Mouse (Mus musculus) forebrain, embryonic 16.5 days (tissue): Measurements from ENCODE around the gene 4930402H24Rik. TPM values are rescaled to one million over a fixed set of nuclear protein-coding genes. Genes with fewer than 3 reads are reported as not detected.
A peak's percentile ranks its signal among the peaks of the same experiment; 100 is the strongest.

Experiments used
- ATAC-seq: fragments of 200-750 bp; cut with Nextera tagmentation; 2 replicates; pipeline ENCODE4 v1.8.0; 2017; ENCODE audit warnings: mild to moderate bottlenecking, moderate library complexity
- H3K27ac ChIP-seq: fragments of 300-500 bp; sonication (generic); 2 replicates; pipeline ENCODE4 v1.5.1; 2014; ENCODE audit warnings: low read length, control low read depth
- H3K27me3 ChIP-seq: fragments of 300-500 bp; sonication (generic); replicated peaks from 2 replicates; pipeline ENCODE4 v1.6.1; 2014; ENCODE audit warnings: low read length; ENCODE audit not compliant: control insufficient read depth, insufficient read depth
- H3K36me3 ChIP-seq: fragments of 300-500 bp; sonication (generic); 2 replicates; pipeline ENCODE4 v1.6.1; 2014; ENCODE audit not compliant: control insufficient read depth, insufficient read depth
- H3K4me1 ChIP-seq: fragments of 300-500 bp; sonication (generic); replicated peaks from 2 replicates; pipeline ENCODE4 v1.6.1; 2014; ENCODE audit warnings: low read length; ENCODE audit not compliant: control insufficient read depth, insufficient read depth
- H3K4me2 ChIP-seq: fragments of 300-500 bp; sonication (generic); 2 replicates; pipeline ENCODE4 v1.6.1; 2014; ENCODE audit warnings: mild to moderate bottlenecking, low read length, control low read depth
- H3K4me3 ChIP-seq: fragments of 300-500 bp; sonication (generic); replicated peaks from 2 replicates; pipeline ENCODE4 v1.5.1; 2014; ENCODE audit warnings: mild to moderate bottlenecking, low read length, control low read depth
- H3K9ac ChIP-seq: fragments of 300-500 bp; sonication (generic); replicated peaks from 2 replicates; pipeline ENCODE4 v1.6.1; 2014; ENCODE audit warnings: low read depth, low read length, control low read depth
- H3K9me3 ChIP-seq: fragments of 300-500 bp; sonication (generic); 2 replicates; pipeline ENCODE4 v1.6.1; 2016; ENCODE audit warnings: low read length; ENCODE audit not compliant: control insufficient read depth
- WGBS: fragments of 180-500 bp; shearing (Covaris S2); extraction: QIAGEN DNeasy Blood & Tissue Kit; methylation state at CpG from one replicate; pipeline ENCODE4 v1.1.7; 2014; 5-methylcytosine and 5-hydroxymethylcytosine counted together
- polyA plus RNA-seq: library from polyadenylated mRNA; unstranded; fragments of >200 nt; fragmentation: Nextera tagmentation; extraction: Ambion mirVana; gene quantifications from 2 replicates; pipeline ENCODE4 v1.2.1, GENCODE M21; 2015

The 4930402H24Rik gene
- polyA plus RNA-seq, 1 experiment from 2014 or later, result 109 TPM

DNA sequence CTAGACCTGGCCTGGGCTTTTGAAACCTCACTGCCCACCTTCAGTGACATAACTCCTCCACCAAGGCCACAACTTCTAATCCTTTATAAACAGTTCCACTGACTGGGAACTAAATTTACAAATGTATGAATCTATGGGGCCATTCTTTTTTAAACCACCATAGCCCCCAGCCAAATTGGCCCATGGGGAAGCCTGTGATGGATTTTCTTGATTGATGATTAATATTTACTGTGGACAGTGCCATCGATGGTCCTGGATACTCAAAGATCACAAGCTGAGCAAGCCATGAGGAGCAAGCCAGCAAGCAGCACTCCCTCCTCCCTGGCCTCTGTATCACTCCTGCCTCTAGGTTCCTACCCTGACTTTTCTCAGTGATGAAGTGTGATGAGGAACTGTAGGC lies 11.5 kb upstream of the 4930402H24Rik start:
- Histone ChIP-seq H3K4me2 (no peak overlapping the region), H3K4me3 (no peak overlapping the region), H3K9ac (no peak overlapping the region), H3K9me3 (no peaks in the 10 kb centered on the region), H3K4me1 (peaks cover 4% of the 10 kb centered on the region; the same call in 1 of the 2 replicates), H3K36me3 (no peaks in the 10 kb centered on the region), H3K27me3 (no peaks in the 10 kb centered on the region), H3K27ac (no peak overlapping the region)
- ATAC-seq, result no peak
- 86% methylated on average over 1 of the region's 1 CpGs for WGBS

DNA sequence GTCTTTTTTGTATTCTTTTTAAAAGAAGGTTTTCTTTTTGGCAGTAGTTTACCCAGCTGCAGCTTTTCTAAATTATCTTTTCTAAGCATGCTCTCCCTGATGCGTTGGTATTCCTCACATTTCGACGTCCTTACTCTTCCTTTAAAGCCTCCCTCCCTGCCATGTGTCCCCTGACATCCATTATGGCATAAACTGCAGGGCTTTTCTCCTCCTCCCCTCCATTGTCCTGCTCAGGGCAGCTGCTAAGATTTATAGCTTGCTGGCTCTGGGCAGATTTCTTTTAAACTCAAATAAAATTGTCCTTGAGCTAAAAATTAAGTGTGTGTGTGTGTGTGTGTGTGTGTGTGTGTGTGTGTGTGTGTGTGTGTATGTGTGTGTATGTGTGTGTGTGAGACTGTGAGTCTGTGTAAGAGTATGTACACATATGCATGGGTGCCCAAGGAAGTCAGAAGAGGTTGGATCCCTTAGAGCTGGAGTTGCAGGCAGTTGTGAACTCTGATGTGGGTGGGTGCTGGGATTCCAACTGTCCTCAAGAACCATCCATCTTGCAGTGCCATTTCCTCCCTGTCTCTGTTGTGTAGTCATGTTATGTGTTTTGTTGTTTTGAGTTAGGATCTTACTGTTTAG lies 10.4 kb upstream of the 4930402H24Rik start:
- H3K4me3 ChIP-seq, result no peak overlapping the region
- no peaks in the 10 kb centered on the region for H3K9me3 ChIP-seq
- H3K27ac ChIP-seq, result no peak overlapping the region
- no peaks in the 10 kb centered on the region for H3K27me3 ChIP-seq
- no peak for ATAC-seq
- H3K4me1 ChIP-seq, result peaks cover 4% of the 10 kb centered on the region; the same call in 1 of the 2 replicates
- 43% methylated on average over 3 of the region's 3 CpGs for whole genome bisulfite sequencing
- H3K36me3 ChIP-seq, result no peaks in the 10 kb centered on the region
- no peak overlapping the region for H3K9ac ChIP-seq
- no peak overlapping the region for H3K4me2 ChIP-seq

DNA sequence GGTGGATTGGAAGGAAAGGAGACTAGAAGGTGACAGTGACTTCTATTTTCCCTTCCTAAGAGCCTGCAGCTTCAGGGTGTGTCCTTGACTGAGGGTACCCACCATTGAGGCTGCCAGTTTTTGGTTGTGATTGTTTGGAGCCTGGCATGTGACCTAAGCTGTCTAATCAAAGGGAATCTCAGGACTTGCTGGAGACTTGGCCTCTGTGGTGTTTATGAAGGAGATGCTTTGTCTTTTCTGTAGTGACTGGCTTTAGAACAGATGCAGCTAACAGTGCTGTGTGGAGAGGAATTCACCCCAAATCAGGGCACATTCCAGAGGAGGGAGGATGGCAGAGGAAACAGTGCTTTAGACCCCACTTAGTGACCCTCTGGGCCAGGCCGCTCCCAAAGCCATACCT lies 8.7 kb upstream of the 4930402H24Rik start:
- H3K4me1 ChIP-seq, result peaks cover 4% of the 10 kb centered on the region; the same call in 1 of the 2 replicates
- no peak overlapping the region for H3K4me2 ChIP-seq
- no peak overlapping the region for H3K9ac ChIP-seq
- no peaks in the 10 kb centered on the region for H3K36me3 ChIP-seq
- no peaks in the 10 kb centered on the region for H3K27me3 ChIP-seq
- H3K9me3 ChIP-seq, result no peaks in the 10 kb centered on the region
- no peak overlapping the region for H3K4me3 ChIP-seq
- 96% methylated on average over 1 of the region's 1 CpGs for WGBS
- ATAC-seq, result no peak
- H3K27ac ChIP-seq, result no peak overlapping the region

DNA sequence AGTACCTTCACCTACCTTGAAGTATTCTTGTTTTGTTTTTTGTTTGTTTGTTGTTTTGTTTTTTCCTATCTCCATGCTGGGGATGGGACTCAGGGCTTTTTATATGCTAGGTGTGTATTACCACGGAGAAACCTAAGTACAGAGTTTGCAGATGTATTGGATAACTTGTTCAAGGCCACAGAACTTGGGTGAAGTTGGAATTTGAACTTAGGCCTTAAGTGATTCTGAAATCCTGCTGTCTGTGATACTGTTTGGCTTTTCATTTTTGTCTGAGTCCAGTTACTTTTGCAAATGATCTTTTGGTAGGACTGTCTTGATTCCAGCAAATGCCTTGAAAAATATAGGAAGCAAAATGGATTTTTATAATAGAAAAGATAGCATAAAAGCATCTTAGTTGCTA lies 5.5 kb upstream of the 4930402H24Rik start:
- Histone ChIP-seq H3K9ac (no peak overlapping the region), H3K9me3 (no peaks in the 10 kb centered on the region), H3K4me3 (no peak overlapping the region), H3K36me3 (no peaks in the 10 kb centered on the region), H3K27me3 (no peaks in the 10 kb centered on the region), H3K4me2 (no peak overlapping the region), H3K27ac (no peak overlapping the region), H3K4me1 (peaks cover 16% of the 10 kb centered on the region)
- no peak for ATAC-seq
- 70% methylated on average over 1 of the region's 1 CpGs for WGBS

DNA sequence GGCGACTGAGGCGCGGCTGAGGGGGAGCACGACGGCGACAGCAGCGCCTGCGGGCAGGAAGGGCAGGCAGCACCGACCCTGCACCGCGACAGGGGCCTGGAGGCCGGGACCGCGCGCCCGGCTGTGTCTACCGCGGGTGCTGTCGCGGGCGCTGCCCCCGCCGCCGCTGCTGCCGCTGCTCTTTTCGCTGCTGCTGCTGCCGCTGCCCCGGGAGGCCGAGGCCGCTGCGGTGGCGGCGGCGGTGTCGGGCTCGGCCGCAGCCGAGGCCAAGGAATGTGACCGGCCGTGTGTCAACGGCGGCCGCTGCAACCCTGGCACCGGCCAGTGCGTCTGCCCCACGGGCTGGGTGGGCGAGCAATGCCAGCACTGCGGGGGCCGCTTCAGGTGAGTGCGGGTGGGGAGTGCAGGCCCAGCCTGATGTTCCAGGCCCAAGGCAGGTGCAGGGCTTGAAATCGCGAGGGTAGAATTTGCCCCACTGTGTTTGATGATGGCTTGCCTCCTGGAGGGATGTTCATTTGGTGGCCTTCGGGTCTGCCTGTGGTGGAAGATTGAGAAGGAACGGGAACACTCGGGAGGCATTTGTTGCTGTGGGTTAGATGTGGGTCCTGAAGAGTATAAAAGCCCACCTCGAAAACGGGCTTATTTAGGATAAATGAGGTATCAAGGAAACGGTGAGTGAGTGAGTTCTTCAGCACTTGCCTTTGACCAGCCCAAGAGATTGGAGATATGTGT lies 544 bp upstream of the 4930402H24Rik start:
- Histone ChIP-seq H3K27me3 (no peaks in the 10 kb centered on the region), H3K36me3 (no peaks in the 10 kb centered on the region), H3K4me3 (peak overlapping the region; percentile 99), H3K4me2 (peak overlapping the region; percentile 72), H3K9ac (peak overlapping the region; percentile 95), H3K4me1 (peaks cover 20% of the 10 kb centered on the region), H3K27ac (peak overlapping the region; percentile 74), H3K9me3 (no peaks in the 10 kb centered on the region)
- peak; percentile 26 for ATAC-seq
- WGBS, result under 1% methylated on average over 56 of the region's 58 CpGs

DNA sequence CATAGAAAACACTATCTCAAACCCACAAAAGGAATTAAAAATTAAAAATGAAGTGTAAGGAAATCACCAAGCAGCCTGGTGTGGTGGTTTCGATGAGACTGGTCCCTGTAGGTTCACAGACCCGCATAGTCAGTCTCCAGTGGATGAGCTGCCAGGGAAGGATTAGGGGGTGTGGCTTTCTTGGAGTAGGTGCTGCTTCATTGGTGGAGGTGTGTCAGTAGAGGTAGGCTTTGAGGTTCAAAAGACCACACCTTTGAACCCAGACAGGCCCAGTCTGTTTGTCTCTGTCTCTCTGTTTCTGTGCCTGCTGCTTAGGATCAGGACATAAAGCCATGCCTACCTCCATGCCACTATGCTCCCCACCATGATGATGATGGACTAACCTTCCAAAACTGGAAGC lies 7.4 kb downstream of the 4930402H24Rik start:
- Histone ChIP-seq H3K9ac (no peak overlapping the region), H3K4me2 (no peak overlapping the region), H3K27me3 (no peaks in the 10 kb centered on the region), H3K4me3 (no peak overlapping the region), H3K36me3 (no peaks in the 10 kb centered on the region), H3K9me3 (no peaks in the 10 kb centered on the region), H3K4me1 (peaks cover 4% of the 10 kb centered on the region), H3K27ac (no peak overlapping the region)
- 91% methylated on average over 2 of the region's 2 CpGs for WGBS
- no peak for ATAC-seq

DNA sequence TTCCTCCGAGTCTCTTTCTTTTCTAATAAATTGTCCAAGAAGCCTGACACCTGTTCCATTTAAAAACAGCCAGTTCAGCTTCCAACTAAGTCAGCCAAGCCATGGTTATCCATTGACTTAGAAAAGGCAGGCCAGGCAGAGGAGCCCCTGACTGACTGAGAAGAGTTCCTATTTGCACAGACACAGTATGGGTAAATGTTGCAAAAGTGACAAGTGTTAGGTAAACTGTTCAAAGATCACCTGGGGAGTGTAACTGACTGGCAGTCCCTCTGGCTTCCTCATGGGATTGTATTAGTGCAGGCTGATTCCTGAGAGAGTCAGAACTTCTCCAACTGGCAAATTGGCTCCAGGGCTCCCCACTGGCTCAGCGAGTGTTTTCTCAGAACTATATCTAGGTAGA lies 8.3 kb downstream of the 4930402H24Rik start:
- no peak overlapping the region for H3K27ac ChIP-seq
- no peak overlapping the region for H3K9ac ChIP-seq
- no peaks in the 10 kb centered on the region for H3K27me3 ChIP-seq
- H3K36me3 ChIP-seq, result no peaks in the 10 kb centered on the region
- peaks cover 4% of the 10 kb centered on the region for H3K4me1 ChIP-seq
- ATAC-seq, result no peak
- no peaks in the 10 kb centered on the region for H3K9me3 ChIP-seq
- 82% methylated on average over 2 of the region's 2 CpGs for WGBS
- H3K4me3 ChIP-seq, result no peak overlapping the region
- H3K4me2 ChIP-seq, result no peak overlapping the region

DNA sequence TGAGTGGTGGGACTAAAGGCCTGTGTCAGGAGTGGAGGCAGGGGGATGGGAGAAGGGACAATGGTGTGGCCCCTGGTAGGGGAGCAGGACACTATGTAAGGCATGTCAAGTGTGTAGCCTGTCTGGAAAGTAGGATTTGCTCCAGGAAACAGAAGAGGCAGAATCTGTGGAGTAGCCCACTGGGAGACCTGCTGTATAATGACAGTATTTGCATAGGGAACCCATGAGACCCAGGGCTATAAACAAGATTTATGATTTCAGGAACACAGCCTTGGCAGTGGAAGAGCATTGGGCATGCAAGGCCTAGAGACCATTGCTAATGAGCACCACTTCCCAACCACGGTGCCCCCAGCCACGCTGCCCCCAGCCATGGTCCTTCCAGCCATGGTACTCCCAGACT lies 9.3 kb downstream of the 4930402H24Rik start:
- Histone ChIP-seq H3K4me1 (peaks cover 4% of the 10 kb centered on the region), H3K9ac (no peak overlapping the region), H3K4me3 (no peak overlapping the region), H3K9me3 (no peaks in the 10 kb centered on the region), H3K36me3 (no peaks in the 10 kb centered on the region), H3K4me2 (no peak overlapping the region), H3K27me3 (no peaks in the 10 kb centered on the region), H3K27ac (no peak overlapping the region)
- WGBS, result 90% methylated on average over 2 of the region's 2 CpGs
- ATAC-seq, result no peak

DNA sequence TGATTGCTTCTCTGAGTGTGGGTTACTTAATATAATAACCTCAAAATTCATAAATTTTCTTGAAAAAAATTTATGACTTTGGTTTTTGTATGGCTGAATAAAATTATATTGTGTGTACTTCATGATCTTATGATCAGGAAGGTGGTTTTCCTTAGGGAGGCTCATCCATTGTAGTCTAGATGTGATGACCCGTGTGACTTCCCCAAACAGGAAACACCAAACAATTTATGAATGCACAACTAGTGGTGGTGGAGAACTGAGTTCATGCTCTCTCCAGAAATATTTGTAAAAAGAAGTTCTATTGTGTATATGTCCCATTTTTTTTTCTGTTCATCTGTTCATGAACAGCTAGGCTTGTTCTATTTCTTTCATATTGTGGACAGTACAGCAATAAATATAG lies 18.8 kb downstream of the 4930402H24Rik start:
- no peaks in the 10 kb centered on the region for H3K4me1 ChIP-seq
- no peaks in the 10 kb centered on the region for H3K36me3 ChIP-seq
- H3K9me3 ChIP-seq, result no peaks in the 10 kb centered on the region
- ATAC-seq, result no peak
- no peak overlapping the region for H3K9ac ChIP-seq
- no peaks in the 10 kb centered on the region for H3K27me3 ChIP-seq
- no peak overlapping the region for H3K4me3 ChIP-seq
- H3K4me2 ChIP-seq, result no peak overlapping the region
- WGBS, result 79% methylated on average over 1 of the region's 1 CpGs
- H3K27ac ChIP-seq, result no peak overlapping the region
